Mouse (Mus musculus) kidney, adult 8-10 months (tissue): Measurements from ENCODE around the gene Jade2.
A peak's percentile ranks its signal among the peaks of the same experiment; 100 is the strongest.
"Not testable (repeated sequence)": the region's sequence is repeated elsewhere in the genome, so short reads cannot be mapped to it uniquely, and the experiment has no call there.

Experiments used
- DNase-seq, 2 experiments: peaks; one replicate each; pipeline ENCODE4 v3.0.0; 2022

The Jade2 gene

DNA sequence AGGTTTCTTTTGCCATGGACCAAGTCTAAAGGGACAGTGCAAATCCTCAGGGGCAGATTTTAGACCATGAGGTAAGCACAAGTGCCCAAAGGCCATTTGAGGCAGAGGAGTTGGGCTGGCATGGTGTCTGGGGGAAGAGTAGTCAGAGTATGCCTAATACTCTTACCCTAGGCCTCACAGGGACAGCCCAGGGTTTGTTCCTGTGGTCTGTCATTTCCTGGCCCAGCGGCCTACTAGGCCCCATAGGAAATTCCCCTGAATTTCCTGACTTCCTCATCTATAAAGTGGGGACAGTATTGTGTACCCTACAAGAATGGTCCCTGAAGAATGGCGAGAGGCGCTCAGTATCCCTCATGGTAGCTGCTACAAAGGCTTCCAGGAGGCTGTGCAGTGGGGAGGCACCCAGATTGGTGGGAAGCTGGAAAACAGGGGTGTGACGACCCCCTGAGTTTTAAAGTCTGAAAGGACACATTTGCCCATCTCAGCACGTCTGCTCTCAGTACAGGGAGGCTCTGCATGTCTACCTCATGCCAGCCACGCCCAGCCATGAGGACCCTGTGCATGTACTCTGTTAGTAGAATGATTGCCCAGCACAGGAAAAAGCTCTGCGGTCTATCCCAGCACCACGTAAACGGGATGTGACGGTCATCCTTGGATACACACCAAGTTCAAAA lies 23.9 kb downstream of the Jade2 start:
- DNase-seq, result no peak

DNA sequence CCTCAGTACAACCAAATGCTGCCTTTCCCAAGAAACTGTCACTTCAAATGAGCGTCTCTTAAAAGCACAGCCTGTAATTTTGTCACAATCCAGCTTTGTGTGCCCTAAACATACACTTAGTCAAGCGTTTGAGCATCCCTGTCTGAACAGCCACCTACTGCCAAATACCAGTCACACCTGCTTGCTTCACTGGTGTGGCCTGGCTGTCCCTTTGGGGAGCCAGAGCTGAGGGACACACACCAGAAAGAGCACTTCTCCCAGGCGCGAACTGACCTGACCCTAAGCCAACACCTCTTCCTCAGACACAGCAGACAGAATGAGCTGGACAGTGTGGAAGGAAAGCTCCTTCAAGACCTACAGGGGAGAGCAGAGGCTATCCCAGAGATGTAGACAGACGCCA lies 24.5 kb downstream of the Jade2 start:
- no peak for DNase-seq

DNA sequence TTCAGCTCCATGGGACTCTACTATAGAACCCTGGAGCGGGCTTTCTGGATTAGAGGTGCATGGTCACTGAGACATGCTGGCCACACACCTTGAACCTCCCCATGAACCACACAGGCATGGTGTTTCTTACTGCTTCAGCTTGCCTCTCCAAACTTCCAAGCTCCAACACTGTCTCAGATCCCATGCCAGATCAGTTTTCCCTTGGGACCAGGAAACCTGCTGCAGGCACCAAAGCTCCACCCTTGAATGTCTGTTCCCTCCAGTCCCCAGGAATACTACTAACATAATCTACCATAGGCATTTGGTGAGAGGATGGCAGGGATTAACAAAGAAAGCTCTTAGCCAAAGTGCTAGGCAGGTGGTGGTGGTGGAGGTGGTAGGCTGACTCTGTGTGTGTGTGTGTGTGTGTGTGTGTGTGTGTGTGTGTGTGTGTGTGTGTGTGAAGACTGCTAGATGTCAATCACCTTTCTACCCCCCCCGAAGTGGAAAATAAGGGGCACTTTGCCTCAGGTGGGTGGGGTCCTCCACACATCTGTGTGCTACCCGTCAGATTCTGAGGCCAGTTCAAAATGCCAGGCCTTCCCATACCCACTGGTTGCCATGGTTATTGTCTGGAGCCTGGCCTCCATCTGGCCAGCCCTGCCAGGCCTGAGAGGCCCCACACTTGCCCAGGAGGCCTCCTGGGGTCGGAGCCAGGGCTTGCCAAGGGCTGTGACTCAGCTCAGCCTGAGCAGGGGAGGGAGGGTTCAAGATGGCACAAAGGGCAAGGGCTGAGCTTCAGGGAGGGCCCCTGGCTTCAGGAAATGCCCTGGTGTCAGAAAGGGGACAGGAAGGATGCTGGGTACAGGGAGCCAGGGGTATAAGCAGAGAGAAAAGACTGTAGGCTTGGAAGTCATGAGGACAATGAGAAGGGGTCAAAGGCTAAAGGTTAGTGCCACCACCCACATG lies 25.2 kb downstream of the Jade2 start:
- DNase-seq, result peak; percentile 78 to 82

DNA sequence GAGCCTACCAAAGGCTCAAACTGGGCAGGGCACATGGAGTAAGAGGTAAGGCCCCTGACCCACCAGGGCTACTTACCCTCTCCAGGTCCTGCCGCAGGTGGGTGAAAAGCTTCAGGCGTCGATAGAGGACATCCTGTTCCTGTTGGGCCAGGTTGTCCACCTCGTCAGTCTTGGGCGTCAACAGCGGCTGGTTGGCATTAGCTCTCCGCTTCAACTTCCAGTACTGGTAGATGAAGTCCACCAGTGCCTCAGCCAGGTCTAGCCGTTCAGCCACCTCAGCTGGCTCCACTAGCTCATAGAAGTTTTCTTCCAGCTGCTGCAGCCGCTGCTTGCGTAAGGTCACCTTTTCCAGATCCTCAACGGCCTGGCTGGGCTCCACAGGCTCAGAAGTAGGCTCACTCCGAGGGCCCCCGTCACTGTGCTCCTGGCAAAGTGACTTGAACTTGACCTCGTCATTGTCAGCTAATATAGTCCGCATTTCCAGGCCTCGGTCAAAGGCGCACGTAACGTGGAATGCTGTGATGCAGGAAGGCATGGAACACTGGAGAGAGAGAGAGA lies 32.5 kb downstream of the Jade2 start:
- DNase-seq, result no peak

DNA sequence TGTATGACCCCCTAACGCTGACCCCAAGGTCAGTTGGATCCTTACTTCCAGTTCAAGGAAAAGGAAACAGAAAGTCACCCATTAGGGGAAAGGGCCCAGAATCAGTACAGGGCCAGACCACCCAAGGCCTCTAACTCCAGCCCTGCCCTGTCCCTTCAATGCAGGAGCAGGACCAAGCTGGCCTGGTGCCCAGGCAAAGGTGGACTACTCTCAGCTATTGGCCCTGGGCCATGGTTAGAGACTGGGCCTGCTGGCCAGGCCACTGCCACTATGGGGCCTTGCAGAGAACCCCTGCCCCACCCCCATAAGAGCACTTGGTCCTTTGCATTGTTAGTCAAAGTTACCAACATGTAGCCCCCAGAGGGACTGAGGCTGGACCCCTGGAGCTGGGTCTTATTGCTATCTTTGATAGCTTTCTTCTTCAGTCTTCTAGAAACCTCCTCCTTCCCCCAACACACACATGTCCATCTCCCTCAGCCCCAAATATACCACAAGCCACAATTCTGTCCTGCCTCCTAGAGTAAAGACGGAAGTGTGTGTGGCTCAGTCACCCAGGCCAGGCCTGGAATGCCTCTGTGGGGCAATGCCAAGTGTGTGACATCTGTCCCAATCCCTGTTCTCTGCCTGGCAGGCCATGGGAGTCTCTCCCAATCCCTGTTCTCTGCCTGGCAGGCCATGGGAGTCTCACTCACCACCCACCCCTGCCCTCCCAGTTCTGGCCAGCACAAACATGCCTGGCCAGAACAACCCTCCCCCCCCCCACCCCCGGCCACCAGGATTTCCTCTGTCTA lies 33.3 kb downstream of the Jade2 start:
- peak; percentile 84 to 89 for DNase-seq

DNA sequence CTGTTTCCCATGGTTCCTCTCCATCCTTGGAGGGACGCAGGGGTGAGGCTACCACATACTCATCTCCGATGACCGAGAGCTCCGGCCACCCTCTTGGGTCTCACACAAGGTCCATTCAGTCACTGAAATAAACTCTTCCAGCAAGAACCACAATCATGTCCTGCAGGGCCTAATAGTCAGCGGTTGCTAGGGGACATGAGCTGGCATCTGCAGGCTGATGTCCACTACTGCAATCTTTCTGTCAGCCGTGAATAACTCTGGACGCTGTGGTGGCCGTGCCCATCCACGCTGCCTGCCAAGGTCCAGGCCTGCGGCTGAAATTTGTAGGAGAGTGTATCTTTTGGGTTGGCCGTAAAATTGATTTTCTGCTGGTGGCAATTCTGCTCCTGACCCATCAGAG lies 34.2 kb downstream of the Jade2 start:
- no peak for DNase-seq

DNA sequence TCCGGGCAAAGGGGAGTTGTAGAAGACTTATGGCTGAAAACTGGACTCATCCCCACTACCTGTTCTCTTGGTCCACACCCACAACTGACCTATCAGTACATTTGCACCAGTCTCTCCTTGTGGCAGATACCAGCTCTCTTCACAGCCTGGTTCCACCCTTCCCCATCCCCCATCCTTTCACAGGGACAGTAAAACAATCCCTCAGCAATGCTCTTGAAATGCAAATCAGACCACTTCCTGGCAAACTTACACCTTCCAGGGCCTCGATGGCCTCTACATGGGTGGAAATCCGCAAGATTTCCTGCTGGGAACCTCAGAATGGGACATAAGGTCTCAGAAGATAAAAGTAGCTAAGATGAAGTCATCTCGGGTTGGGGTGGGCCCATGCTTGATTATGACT lies 34.7 kb downstream of the Jade2 start:
- DNase-seq, result no peak

- peak; percentile 68 to 85 for DNase-seq
These were observed 36.6 kb downstream of the Jade2 start for GRCm38 (mm10) chr11:51820861-51821260.

DNA sequence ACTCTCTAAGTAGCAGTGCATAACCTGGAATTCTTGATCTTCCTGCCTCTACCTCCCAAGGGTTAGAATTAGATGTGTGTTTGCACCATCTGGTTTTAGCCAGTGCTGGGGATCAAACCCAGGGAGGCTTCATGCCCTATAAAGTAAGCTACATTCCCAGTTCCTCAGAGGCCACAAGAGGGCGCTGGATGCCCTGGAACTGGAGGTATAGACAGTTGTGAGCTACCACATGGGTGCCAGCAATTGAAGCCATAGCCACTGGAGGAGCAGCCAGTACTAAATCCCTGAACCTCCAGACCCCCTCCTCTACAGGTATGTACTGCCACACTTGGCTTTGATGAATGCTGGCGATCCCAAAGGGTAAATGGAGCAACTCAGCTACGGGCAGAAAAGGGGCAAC lies 37.5 kb downstream of the Jade2 start:
- peak in 1 of 2 experiments; percentile 72 for DNase-seq

DNA sequence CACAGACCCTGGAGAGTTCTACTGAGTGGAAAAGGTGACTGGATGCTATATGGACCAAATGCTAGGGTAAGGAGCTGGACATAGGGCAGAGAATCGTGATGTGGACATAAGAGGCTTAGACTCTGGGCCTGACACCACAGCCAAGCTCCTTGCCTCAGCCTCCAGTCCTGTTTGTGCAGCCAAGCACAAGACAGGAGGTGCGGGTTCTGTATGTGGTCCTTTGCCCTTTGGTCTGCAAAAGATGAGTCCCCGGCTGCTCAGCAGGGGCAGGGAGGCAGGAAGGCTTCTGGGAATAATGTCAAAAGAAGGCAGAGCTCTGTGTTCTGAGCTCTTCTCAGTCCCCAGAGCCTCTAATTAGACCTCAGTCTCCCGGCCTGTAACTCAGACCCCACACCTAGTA lies 38.6 kb downstream of the Jade2 start:
- DNase-seq, result no peak

DNA sequence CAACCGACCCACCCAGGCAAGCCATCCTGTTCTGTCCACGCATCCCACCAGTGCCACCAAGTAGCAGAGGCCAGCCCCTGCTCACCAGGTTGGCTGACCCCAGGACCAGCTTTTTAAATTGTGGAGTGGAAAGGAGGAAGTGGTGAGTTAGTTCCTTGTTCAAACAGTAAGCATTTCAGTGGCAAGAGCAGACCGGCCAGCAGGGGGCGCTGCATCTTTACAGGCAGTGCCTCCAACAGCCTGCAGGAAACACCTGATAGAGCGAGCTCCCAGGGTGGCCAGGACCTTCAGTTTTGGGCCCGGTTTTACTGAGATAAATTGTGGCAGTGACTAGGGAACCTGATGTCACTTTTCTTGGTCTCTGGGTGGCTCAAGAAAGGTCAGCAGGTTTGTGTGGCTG lies 39.7 kb downstream of the Jade2 start:
- peak; percentile 79 to 91 for DNase-seq

DNA sequence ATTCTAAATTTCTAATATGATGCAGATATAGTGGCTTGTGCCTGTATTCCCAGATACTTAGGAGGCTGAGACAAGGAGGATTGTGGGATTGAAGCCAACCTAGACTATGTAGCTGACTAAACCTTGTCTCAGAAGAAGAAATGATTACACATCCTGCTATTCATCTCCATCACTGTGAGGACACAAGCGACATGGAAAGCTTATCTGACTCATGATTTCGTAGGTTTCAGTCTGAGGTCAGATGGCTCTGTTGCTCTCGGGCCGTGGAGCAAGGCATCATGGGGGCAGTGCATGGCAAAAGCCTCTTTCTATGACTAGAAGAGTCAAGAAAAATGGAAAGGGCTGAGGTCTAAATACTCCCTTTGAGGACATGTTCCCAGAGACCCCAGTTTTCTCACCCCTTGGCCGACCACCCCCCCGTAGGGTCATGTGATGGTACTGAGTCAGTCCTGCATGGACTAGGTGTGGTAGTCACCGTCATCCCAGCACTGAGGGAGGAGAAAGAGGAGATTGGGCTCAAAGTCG lies 45.4 kb downstream of the Jade2 start:
- DNase-seq, result no peak

- no peak for DNase-seq
These were observed 46.2 kb downstream of the Jade2 start for GRCm38 (mm10) chr11:51811230-51811629.

DNA sequence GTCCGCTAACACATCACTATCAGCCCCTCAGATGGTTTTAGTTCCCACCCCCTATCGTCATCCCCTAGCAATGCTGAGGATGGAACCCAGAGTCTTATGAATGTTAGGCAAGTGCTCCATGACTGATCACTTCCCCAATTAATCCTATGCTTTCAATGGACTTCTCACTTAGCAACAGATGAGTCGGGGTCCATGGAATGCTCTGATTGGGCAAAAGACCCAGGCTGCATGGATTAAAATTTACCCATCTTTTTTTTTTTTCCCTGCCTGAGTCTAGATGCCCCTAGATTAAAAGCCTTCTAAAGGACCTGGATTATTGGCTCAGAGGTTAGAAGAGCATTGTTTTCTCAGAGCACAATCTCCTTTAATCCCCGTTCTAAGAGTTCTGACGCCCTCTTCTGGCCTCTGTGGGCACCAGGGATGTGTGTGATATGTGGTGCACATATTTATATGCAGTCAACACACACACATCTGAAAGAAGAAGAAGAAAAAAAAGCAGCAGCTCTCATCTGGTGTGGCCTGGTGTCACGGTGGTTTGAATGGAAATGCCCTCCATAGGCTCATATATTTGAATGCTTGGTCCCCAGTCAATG lies 47.7 kb downstream of the Jade2 start:
- DNase-seq, result peak in 1 of 2 experiments; percentile 64

GRCm38 (mm10) chr11:51807108-51807879 lies 50.2 kb downstream of the Jade2 start:
- DNase-seq, result peak in 1 of 2 experiments; percentile 47

GRCm38 (mm10) chr11:51805221-51805981 lies 52.1 kb downstream of the Jade2 start:
- DNase-seq, result peak; percentile 79 to 87

GRCm38 (mm10) chr11:51800634-51801325 lies 56.7 kb downstream of the Jade2 start:
- no peak for DNase-seq

DNA sequence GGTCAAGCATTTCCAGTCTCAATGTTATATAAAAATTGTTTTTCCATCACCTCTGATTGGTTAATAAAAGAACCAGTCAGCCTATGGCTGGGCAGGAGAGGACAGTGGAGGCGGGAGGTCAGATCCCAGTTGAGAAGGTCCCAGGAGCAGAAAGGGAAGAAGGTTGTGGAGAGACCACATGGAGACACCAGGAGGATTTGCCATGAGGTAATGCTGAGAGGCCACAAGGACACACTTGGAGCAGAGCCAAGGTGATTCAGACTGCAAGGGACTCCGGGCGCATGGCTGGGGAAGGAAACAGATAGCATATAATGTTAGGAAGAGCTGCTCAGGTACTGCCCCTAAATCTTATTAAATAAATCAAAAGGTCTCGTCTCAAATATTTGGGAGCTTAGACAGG lies 61.2 kb downstream of the Jade2 start:
- no peak for DNase-seq

GRCm38 (mm10) chr11:51790662-51791061 lies 66.8 kb downstream of the Jade2 start:
- DNase-seq, result no peak

DNA sequence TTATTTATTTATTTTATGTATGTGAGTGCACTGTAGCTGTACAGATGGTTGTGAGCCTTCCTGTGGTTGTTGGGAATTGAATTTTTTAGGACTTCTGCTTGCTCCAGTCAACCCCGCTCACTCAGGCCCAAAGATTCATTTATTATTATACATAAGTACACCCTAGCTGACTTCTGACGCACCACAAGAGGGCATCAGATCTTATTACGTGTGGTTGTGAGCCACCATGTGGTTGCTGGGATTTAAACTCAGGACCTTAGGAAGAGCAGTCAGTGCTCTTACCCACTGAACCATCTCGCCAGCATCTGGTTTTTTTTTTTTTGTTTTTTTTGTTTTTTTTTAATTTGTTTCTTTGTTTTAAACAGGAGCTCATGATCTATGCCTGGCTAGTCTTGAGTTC lies 67.7 kb downstream of the Jade2 start:
- not testable (repeated sequence) for DNase-seq
